Mouse (Mus musculus) stomach, embryonic 16.5 days (tissue): ENCODE measurements around the gene Rbfox3. TPM values are rescaled to one million over a fixed set of nuclear protein-coding genes. Genes with fewer than 3 reads are reported as not detected.

Experiments
- ATAC-seq: fragments of 200-750 bp; cut with Nextera tagmentation; 2 replicates; pipeline ENCODE4 v1.8.0; 2017; ENCODE audit warnings: moderate number of reproducible peaks, moderate TSS enrichment; ENCODE audit not compliant: insufficient read depth, low FRiP score
- H3K27ac ChIP-seq: fragments of 300-500 bp; sonication (generic); 2 replicates; pipeline ENCODE4 v1.5.1; 2014; ENCODE audit warnings: low read length
- H3K27me3 ChIP-seq: fragments of 300-500 bp; sonication (generic); 2 replicates; pipeline ENCODE4 v1.6.1; 2014; ENCODE audit warnings: low read length, control low read depth, mixed read lengths; ENCODE audit not compliant: control insufficient read depth, insufficient read depth
- H3K36me3 ChIP-seq: fragments of 300-500 bp; sonication (generic); 2 replicates; pipeline ENCODE4 v1.6.1; 2014; ENCODE audit warnings: low read length; ENCODE audit not compliant: control insufficient read depth, insufficient read depth
- H3K4me1 ChIP-seq: fragments of 300-500 bp; sonication (generic); 2 replicates; pipeline ENCODE4 v1.6.1; 2014; ENCODE audit warnings: low read length, control low read depth, mixed read lengths; ENCODE audit not compliant: control insufficient read depth, insufficient read depth
- H3K4me2 ChIP-seq: fragments of 300-500 bp; sonication (generic); 2 replicates; pipeline ENCODE4 v1.6.1; 2014; ENCODE audit warnings: low read depth, low read length, mixed read lengths
- H3K4me3 ChIP-seq: fragments of 300-500 bp; sonication (generic); replicated peaks from 2 replicates; pipeline ENCODE4 v1.5.1; 2014; ENCODE audit warnings: mild to moderate bottlenecking, low read length
- H3K9ac ChIP-seq: fragments of 300-500 bp; sonication (generic); 2 replicates; pipeline ENCODE4 v1.6.1; 2014; ENCODE audit warnings: low read length
- H3K9me3 ChIP-seq: fragments of 300-500 bp; sonication (generic); replicated peaks from 2 replicates; pipeline ENCODE4 v1.6.1; 2016; ENCODE audit warnings: low read length, control low read depth; ENCODE audit not compliant: control insufficient read depth
- WGBS: fragments of 180-500 bp; shearing (Covaris S2); extraction: QIAGEN DNeasy Blood & Tissue Kit; methylation state at CpG from one replicate; pipeline ENCODE4 v1.1.7; 2014; 5-methylcytosine and 5-hydroxymethylcytosine counted together
- polyA plus RNA-seq: library from polyadenylated mRNA; unstranded; fragments of >200 nt; fragmentation: Nextera tagmentation; extraction: Ambion mirVana; gene quantifications from 2 replicates; pipeline ENCODE4 v1.2.1, GENCODE M21; 2015

Rbfox3 gene
- polyA plus RNA-seq, 1 experiment from 2014 or later = 1.1 TPM

DNA sequence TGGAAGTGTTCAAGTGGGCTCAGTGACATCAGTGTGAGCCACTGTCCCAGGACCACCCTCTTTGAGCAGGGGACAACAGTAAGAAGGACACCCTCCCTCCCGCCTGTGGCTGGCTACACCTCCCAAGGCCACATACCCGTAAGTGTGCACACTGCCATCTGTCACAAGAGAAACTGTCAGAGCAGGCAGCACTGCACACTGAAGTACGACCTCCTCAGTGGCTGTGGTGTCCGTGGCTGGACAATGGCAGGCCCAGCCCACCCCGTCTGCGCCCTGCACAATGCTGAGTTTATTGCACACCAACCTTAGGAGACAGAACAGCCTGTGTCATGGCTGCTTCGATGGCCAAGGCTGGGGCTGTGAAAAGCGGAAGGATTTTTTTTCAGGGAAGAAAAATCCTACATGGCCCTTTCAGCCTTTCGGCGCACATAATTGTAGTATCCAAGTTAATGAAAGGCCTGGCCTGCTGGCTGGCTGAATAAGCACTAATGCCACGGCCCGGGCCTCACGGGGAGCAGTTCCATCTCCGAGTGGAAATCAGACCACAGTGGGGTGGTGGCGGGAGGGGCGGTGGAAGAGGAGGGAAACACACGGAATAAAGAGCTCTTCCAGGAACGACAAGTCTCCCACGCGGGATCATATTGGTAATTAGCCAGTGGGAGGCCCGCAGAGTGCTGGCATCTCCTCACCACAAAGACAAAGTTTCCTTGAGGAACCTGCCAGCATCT lies 14.1 kb downstream of the Rbfox3 start:
- Histone ChIP-seq H3K4me3 (no peak overlapping the region), H3K9ac (no peak overlapping the region), H3K9me3 (no peaks in the 10 kb centered on the region), H3K27me3 (no peaks in the 10 kb centered on the region), H3K4me2 (no peak overlapping the region), H3K4me1 (no peaks in the 10 kb centered on the region), H3K27ac (no peak overlapping the region), H3K36me3 (no peaks in the 10 kb centered on the region)
- 73% methylated on average over 21 of the region's 21 CpGs for WGBS
- no peak for ATAC-seq

DNA sequence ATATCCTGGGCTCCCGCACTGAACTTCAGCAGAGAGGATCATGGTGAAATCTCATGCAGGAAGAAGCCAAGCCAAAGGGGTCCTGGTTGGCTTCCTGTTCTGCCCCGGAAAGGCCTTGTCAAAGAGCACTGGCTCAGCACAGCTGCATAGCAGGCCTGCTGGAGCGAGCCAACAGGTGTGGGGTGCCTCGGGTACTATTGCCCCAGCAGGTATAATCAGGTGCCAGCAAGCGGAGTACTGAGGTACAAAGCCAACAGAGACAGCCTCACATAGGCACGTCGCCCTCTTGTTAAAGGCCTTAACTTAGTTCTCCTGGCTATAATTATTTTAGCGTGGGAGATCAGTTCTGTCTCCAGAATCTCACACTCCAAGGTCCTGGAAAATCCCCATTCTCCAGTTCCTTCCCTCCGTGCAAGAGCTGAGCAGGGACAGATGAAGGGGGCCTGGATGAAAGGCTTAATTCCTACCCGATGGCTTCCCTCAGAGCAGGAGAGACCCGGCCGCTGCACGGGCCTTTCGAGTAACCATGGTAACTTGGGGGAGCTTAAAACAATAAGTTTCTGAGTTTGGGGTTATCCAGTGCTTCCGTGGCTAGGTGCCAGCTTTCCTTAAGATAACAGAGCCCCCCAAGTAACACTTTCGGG lies 15.2 kb downstream of the Rbfox3 start:
- no peak for ATAC-seq
- Histone ChIP-seq H3K27me3 (no peaks in the 10 kb centered on the region), H3K4me1 (no peaks in the 10 kb centered on the region), H3K9ac (no peak overlapping the region), H3K36me3 (no peaks in the 10 kb centered on the region), H3K4me3 (no peak overlapping the region), H3K9me3 (no peaks in the 10 kb centered on the region), H3K4me2 (no peak overlapping the region), H3K27ac (no peak overlapping the region)
- 68% methylated on average over 16 of the region's 16 CpGs for WGBS

DNA sequence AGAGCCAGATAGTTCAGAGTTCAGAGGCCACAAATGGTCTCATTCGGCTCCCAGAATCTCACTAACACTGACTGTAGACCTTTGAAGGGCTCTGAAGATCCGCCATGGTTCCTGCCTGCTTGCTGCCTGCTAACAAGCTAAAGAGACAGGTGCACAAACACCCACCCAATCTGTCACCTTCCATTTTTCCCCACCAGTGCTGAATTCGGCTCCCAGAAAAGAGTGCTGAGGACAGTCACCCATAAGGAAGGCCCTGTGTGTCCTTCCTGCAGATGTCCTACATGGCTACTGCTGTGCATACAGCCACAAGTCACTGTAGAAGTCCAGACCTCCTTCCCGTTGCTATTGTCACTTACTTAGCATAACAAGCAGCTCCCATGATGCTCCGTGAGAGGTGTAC lies 16.6 kb downstream of the Rbfox3 start:
- Histone ChIP-seq H3K27ac (no peak overlapping the region), H3K36me3 (no peaks in the 10 kb centered on the region), H3K4me1 (no peaks in the 10 kb centered on the region), H3K9ac (no peak overlapping the region), H3K4me3 (no peak overlapping the region), H3K27me3 (no peaks in the 10 kb centered on the region), H3K4me2 (no peak overlapping the region), H3K9me3 (no peaks in the 10 kb centered on the region)
- ATAC-seq = no peak
- WGBS = 73% methylated on average over 5 of the region's 5 CpGs

DNA sequence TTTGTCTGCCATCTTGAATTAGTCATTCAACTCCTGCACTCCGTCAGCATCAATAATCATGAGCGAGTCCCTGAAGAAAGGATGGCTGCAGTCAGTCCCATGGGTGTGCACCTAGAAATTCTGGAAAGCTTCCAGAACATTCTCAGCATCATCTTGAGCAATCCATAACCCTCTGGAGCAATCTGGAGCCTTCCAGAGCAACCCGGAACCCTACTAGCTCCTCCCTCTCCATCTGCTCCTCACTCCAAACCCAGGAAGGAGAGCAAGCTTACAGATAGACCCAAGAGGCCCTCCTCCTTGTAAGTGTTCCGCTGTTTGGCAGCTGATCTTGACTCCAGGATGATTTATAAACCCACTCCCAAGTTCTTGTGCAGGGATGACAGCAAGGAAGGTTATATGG lies 17.2 kb downstream of the Rbfox3 start:
- Histone ChIP-seq H3K36me3 (no peaks in the 10 kb centered on the region), H3K4me3 (no peak overlapping the region), H3K9me3 (no peaks in the 10 kb centered on the region), H3K27me3 (no peaks in the 10 kb centered on the region), H3K4me2 (no peak overlapping the region), H3K27ac (no peak overlapping the region), H3K4me1 (no peaks in the 10 kb centered on the region), H3K9ac (no peak overlapping the region)
- WGBS = 77% methylated on average over 4 of the region's 4 CpGs
- ATAC-seq = no peak

DNA sequence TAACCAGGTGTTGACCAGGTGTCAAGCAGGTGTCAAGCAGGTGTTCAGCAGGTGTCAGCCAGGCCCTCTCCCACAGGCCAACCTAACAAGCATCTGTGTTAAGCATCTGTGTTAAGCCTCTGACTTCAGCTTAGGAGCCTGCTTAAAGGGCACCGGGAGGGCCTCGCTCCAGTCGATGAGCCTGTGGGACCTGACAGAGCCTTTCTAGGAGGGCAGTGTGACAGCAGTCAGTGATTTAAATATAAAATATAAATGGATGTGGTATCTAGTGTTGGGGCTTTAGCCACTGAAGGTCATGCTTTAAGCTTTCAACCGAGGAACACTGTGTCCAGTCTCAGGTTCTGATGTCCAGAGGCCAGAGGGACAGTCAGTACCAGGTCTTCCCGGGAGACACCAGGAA lies 18.5 kb downstream of the Rbfox3 start:
- 84% methylated on average over 5 of the region's 5 CpGs for WGBS
- ATAC-seq = no peak
- H3K27me3 ChIP-seq = no peaks in the 10 kb centered on the region

DNA sequence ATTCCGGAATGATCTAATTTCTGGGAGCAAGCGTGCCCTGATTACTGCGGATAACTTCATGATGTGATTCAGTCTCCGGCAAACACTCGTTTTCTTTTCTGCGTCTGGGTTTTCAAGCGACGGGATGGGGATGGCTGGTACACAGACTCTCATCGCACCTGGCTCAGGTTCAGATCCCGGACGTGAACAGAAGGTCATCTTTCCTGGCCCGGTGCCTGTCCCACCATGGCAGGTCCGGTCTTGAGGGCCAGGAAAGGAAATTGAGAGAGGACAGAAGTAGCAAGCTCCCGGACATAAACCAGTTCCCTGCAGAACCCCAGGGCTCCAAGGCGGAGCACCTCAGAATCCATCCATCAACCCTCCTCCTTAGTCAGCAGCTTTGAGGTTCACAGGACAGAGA lies 19.9 kb downstream of the Rbfox3 start:
- H3K4me3 ChIP-seq = no peak overlapping the region
- WGBS = 83% methylated on average over 15 of the region's 15 CpGs
- H3K27me3 ChIP-seq = no peaks in the 10 kb centered on the region
- H3K27ac ChIP-seq = no peak overlapping the region
- H3K9ac ChIP-seq = no peak overlapping the region
- H3K4me2 ChIP-seq = no peak overlapping the region
- no peaks in the 10 kb centered on the region for H3K36me3 ChIP-seq
- H3K4me1 ChIP-seq = no peaks in the 10 kb centered on the region
- no peaks in the 10 kb centered on the region for H3K9me3 ChIP-seq
- ATAC-seq = no peak

More for the DNA sequence above, 18.5 kb downstream of the Rbfox3 start:
- H3K4me1 ChIP-seq = no peaks in the 10 kb centered on the region
- H3K36me3 ChIP-seq = no peaks in the 10 kb centered on the region
- no peak overlapping the region for H3K9ac ChIP-seq
- no peak overlapping the region for H3K27ac ChIP-seq
- no peaks in the 10 kb centered on the region for H3K9me3 ChIP-seq
- H3K4me3 ChIP-seq = no peak overlapping the region
- no peak overlapping the region for H3K4me2 ChIP-seq

DNA sequence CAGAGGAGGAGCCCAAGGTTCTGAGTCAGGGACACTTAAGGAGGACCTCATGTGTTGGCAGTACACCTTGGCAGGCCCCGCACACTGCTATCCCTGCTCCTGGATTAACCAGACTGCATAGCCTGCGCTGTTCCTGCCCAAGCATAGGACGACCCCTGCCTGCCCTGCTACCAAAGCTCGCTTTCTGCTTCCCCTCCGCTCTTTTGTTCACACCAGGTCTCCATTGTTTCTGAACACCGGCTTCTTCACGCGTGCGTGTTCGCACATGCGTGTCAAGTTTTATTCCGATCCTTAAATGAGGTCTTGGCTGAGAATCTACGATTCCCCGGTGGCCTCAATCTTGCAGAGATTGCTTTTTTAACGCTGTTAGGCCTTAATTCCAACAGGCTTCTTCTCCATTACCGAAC lies 20.4 kb downstream of the Rbfox3 start:
- Histone ChIP-seq H3K27me3 (no peaks in the 10 kb centered on the region), H3K4me3 (no peak overlapping the region), H3K4me1 (no peaks in the 10 kb centered on the region), H3K4me2 (no peak overlapping the region), H3K9me3 (no peaks in the 10 kb centered on the region), H3K27ac (no peak overlapping the region), H3K36me3 (no peaks in the 10 kb centered on the region), H3K9ac (no peak overlapping the region)
- ATAC-seq = no peak
- WGBS = 82% methylated on average over 16 of the region's 16 CpGs

DNA sequence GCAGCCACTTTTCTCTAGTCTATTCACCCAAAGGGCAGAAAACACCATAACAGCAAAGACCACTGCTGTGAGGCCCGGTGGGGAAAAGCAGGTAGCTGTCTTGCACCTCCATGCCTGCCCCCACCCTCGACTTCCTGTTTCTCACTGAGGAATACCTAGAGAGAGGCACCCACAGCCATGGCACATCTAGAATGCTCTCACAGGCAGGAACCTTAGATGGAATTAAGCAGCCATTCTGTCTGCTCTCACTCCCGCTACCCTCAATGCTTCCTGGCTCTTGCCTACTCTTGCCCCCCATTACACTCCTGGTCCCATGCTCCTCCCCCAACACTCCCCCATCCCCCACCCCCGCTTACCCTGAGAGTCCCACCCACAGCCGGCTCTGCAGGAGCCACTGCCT lies 20.9 kb downstream of the Rbfox3 start:
- Histone ChIP-seq H3K4me3 (no peak overlapping the region), H3K4me1 (no peaks in the 10 kb centered on the region), H3K27ac (no peak overlapping the region), H3K4me2 (no peak overlapping the region), H3K9ac (no peak overlapping the region), H3K9me3 (no peaks in the 10 kb centered on the region), H3K27me3 (no peaks in the 10 kb centered on the region), H3K36me3 (no peaks in the 10 kb centered on the region)
- ATAC-seq = no peak
- WGBS = 52% methylated on average over 5 of the region's 5 CpGs

DNA sequence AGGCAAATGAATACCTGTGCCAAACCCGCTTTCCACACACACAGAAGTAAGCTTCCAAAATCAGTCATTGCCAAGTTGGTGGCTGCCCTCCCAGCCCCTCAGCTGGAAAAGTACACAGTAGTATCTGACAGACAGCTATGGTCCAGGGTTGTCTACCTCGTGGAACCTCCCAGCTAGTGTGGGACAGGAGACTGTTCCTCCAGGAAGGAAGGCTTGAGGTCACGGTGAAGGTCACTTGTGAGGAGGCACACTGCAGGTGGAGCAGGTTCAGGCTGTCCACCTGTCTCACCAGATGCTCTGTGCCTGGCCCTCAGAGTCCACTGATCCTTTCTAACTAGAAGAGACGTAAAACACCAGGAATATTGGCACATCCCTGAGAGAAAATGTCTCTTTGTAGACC lies 21.9 kb downstream of the Rbfox3 start:
- no peak overlapping the region for H3K4me3 ChIP-seq
- no peak overlapping the region for H3K9ac ChIP-seq
- H3K4me1 ChIP-seq = no peaks in the 10 kb centered on the region
- no peaks in the 10 kb centered on the region for H3K36me3 ChIP-seq
- no peak overlapping the region for H3K27ac ChIP-seq
- H3K9me3 ChIP-seq = no peaks in the 10 kb centered on the region
- H3K4me2 ChIP-seq = no peak overlapping the region
- ATAC-seq = no peak
- H3K27me3 ChIP-seq = no peaks in the 10 kb centered on the region
- WGBS = 57% methylated on average over 4 of the region's 4 CpGs
